Mouse (Mus musculus): ENCODE results near the gene BC048562. TPM values are rescaled to one million over a fixed set of nuclear protein-coding genes. Genes with fewer than 3 reads are reported as not detected.

The BC048562 gene
- polyA plus RNA-seq, 1 experiment from 2014 or later: not detected

GRCm38 (mm10) chr9:108494146-108494825 is 58.0 kb downstream of the BC048562 start:
- peaks cover 26% of the 10 kb centered on the region for H3K4me1 ChIP-seq (replicated peaks)
- no peaks in the 10 kb centered on the region for H3K27me3 ChIP-seq
- no peak for ATAC-seq (ENCODE audit: low read depth)
- no peak overlapping the region for H3K9ac ChIP-seq
- no peak overlapping the region for H3K27ac ChIP-seq (replicated peaks)
- H3K4me2 ChIP-seq: no peak overlapping the region
- 95% methylated on average over 19 of the region's 19 CpGs for WGBS
- no peaks in the 10 kb centered on the region for H3K9me3 ChIP-seq
- H3K36me3 ChIP-seq: peaks cover 75% of the 10 kb centered on the region
- no peak overlapping the region for H3K4me3 ChIP-seq

- 84% methylated on average over 10 of the region's 10 CpGs for WGBS
- H3K4me1 ChIP-seq (replicated peaks): peaks cover 21% of the 10 kb centered on the region
- no peak overlapping the region for H3K4me3 ChIP-seq
- H3K27ac ChIP-seq (replicated peaks): no peak overlapping the region
- no peaks in the 10 kb centered on the region for H3K27me3 ChIP-seq
- no peak overlapping the region for H3K9ac ChIP-seq
- no peak overlapping the region for H3K4me2 ChIP-seq
- no peaks in the 10 kb centered on the region for H3K9me3 ChIP-seq
- no peak for ATAC-seq (ENCODE audit: low read depth)
- H3K36me3 ChIP-seq: peaks cover 81% of the 10 kb centered on the region
Measured at GRCm38 (mm10) chr9:108494905-108495304, 58.6 kb downstream of the BC048562 start.

Other genes with a start within 250 kb of the BC048562 start
- 6.9 and 7.0 TPM in 2 replicates for gene Bsn, start 246.1 kb upstream of the BC048562 start, polyA plus RNA-seq (2015; fragmentation: Nextera tagmentation; extraction: Ambion mirVana)
- gene Dag1, start 172.5 kb upstream of the BC048562 start, polyA plus RNA-seq (2015; fragmentation: Nextera tagmentation; extraction: Ambion mirVana): 57.2 and 57.6 TPM in 2 replicates
- gene Nicn1, start 146.1 kb upstream of the BC048562 start, polyA plus RNA-seq (2015; fragmentation: Nextera tagmentation; extraction: Ambion mirVana): 124 and 130 TPM in 2 replicates
- gene Amt, start 139.6 kb upstream of the BC048562 start, polyA plus RNA-seq (2015; fragmentation: Nextera tagmentation; extraction: Ambion mirVana): 29.1 and 30.6 TPM in 2 replicates
- 309 and 338 TPM in 2 replicates for gene Rhoa, start 130.4 kb upstream of the BC048562 start, polyA plus RNA-seq (2015; fragmentation: Nextera tagmentation; extraction: Ambion mirVana)
- gene Tcta, start 130.3 kb upstream of the BC048562 start, polyA plus RNA-seq (2015; fragmentation: Nextera tagmentation; extraction: Ambion mirVana): 51.9 and 62.2 TPM in 2 replicates
- gene Gpx1, start 97.6 kb upstream of the BC048562 start, polyA plus RNA-seq (2015; fragmentation: Nextera tagmentation; extraction: Ambion mirVana): 548 and 562 TPM in 2 replicates
- gene Usp4, start 88.6 kb upstream of the BC048562 start, polyA plus RNA-seq (2015; fragmentation: Nextera tagmentation; extraction: Ambion mirVana): 121 and 129 TPM in 2 replicates
- gene 1700102P08Rik, start 43.7 kb upstream of the BC048562 start, polyA plus RNA-seq (2015; fragmentation: Nextera tagmentation; extraction: Ambion mirVana): 2.2 TPM in 2 replicates
- 0.74 and 1.4 TPM in 2 replicates for gene Ccdc36, start 8.0 kb upstream of the BC048562 start, polyA plus RNA-seq (2015; fragmentation: Nextera tagmentation; extraction: Ambion mirVana)
- gene Ccdc71, start 24.0 kb downstream of the BC048562 start, polyA plus RNA-seq (2015; fragmentation: Nextera tagmentation; extraction: Ambion mirVana): 55.3 and 57.0 TPM in 2 replicates
- gene Klhdc8b, start 25.1 kb downstream of the BC048562 start, polyA plus RNA-seq (2015; fragmentation: Nextera tagmentation; extraction: Ambion mirVana): 68.4 and 86.4 TPM in 2 replicates
- 20.9 and 21.6 TPM in 2 replicates for gene Lamb2, start 43.3 kb downstream of the BC048562 start, polyA plus RNA-seq (2015; fragmentation: Nextera tagmentation; extraction: Ambion mirVana)
- gene Usp19, start 54.1 kb downstream of the BC048562 start, polyA plus RNA-seq (2015; fragmentation: Nextera tagmentation; extraction: Ambion mirVana): 68.3 and 80.2 TPM in 2 replicates
- gene Qars, start 71.2 kb downstream of the BC048562 start, polyA plus RNA-seq (2015; fragmentation: Nextera tagmentation; extraction: Ambion mirVana): 69.1 and 80.0 TPM in 2 replicates
- 134 TPM in 2 replicates for gene Qrich1, start 80.3 kb downstream of the BC048562 start, polyA plus RNA-seq (2015; fragmentation: Nextera tagmentation; extraction: Ambion mirVana)
- 109 and 112 TPM in 2 replicates for gene Impdh2, start 123.8 kb downstream of the BC048562 start, polyA plus RNA-seq (2015; fragmentation: Nextera tagmentation; extraction: Ambion mirVana)
- 68.0 and 80.2 TPM in 2 replicates for gene Ndufaf3, start 131.0 kb downstream of the BC048562 start, polyA plus RNA-seq (2015; fragmentation: Nextera tagmentation; extraction: Ambion mirVana)
- gene Dalrd3, start 133.4 kb downstream of the BC048562 start, polyA plus RNA-seq (2015; fragmentation: Nextera tagmentation; extraction: Ambion mirVana): 267 and 294 TPM in 2 replicates
- 254 and 259 TPM in 2 replicates for gene Wdr6, start 142.3 kb downstream of the BC048562 start, polyA plus RNA-seq (2015; fragmentation: Nextera tagmentation; extraction: Ambion mirVana)
- 29.5 and 30.7 TPM in 2 replicates for gene P4htm, start 161.2 kb downstream of the BC048562 start, polyA plus RNA-seq (2015; fragmentation: Nextera tagmentation; extraction: Ambion mirVana)
- gene Arih2, start 212.9 kb downstream of the BC048562 start, polyA plus RNA-seq (2015; fragmentation: Nextera tagmentation; extraction: Ambion mirVana): 47.0 and 53.4 TPM in 2 replicates
- gene Slc25a20, start 225.6 kb downstream of the BC048562 start, polyA plus RNA-seq (2015; fragmentation: Nextera tagmentation; extraction: Ambion mirVana): 46.2 and 46.5 TPM in 2 replicates

Measured in neural tube, embryonic 13.5 days (tissue).